Mouse (Mus musculus): ENCODE results near the gene Olfr631.

DNA sequence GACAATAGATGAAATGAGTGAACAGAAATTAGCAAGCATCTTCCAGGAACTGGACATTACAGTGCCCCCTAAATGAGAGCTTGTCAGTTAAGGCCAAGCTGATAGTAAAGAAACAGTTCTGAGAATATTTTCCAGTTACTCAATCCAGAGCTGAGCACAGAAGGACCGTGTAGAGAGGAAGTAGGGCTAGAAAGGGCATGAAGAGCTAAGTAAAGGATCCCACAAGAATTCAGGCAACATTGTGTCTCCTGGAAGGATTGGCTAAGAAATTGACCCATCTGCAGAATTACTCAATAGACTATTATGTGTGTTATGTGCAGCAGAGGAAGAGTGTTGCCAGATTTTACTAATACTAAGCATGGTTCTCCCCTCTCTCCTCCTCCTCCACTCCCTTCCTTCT, 43.2 kb downstream of the Olfr631 start:
- TF ChIP-seq POLR2A (IDR thresholded peaks at IDR 0.05; ENCODE audit: low read depth, low read length) (no peak), CTCF (IDR thresholded peaks at IDR 0.05; ENCODE audit: extremely low read depth, insufficient read depth, insufficient read length, insufficient replicate concordance) (no peak)

All from spleen, adult 2 months (tissue).